Mouse (Mus musculus) frontal cortex, adult 2 months (tissue): Measurements from ENCODE around the gene Rhbdf2. TPM values are rescaled to one million over a fixed set of nuclear protein-coding genes. Genes with fewer than 3 reads are reported as not detected.
"Not testable (repeated sequence)": the region's sequence is repeated elsewhere in the genome, so short reads cannot be mapped to it uniquely, and the experiment has no call there.

ENCODE experiments used
- DNase-seq, 2 experiments: peaks; one replicate each; pipeline ENCODE4 v3.0.0; 2022; ENCODE audit warnings: low spot score in 1 of 2; ENCODE audit errors: extremely low spot score in 1 of 2
- polyA plus RNA-seq: library from polyadenylated mRNA; depleted of rRNA; stranded (reverse); fragments of >200 nt; gene quantifications from 2 replicates; pipeline ENCODE4 v1.2.3, GENCODE M21; 2012; rRNA removed

Gene Rhbdf2
- polyA plus RNA-seq = 1.8 and 2.0 TPM in 2 replicates

GRCm38 (mm10) chr11:116626299-116627071 is at the start of gene Rhbdf2:
TSS of gene Rhbdf2 (minus strand) at chr11:116627019.
- DNase-seq = no peak

GRCm38 (mm10) chr11:116676175-116676976 is 49.6 kb upstream of the Rhbdf2 start:
- no peak for DNase-seq

GRCm38 (mm10) chr11:116675429-116675828 is 48.6 kb upstream of the Rhbdf2 start:
- DNase-seq = not testable (repeated sequence)

- no peak for DNase-seq
Observed at GRCm38 (mm10) chr11:116674616-116675379, 48.0 kb upstream of the Rhbdf2 start.

- DNase-seq = no peak
Observed at GRCm38 (mm10) chr11:116673410-116673809, 46.6 kb upstream of the Rhbdf2 start.

GRCm38 (mm10) chr11:116672595-116672994 is 45.8 kb upstream of the Rhbdf2 start:
- no peak for DNase-seq

- no peak for DNase-seq
Observed at GRCm38 (mm10) chr11:116671845-116672434, 45.1 kb upstream of the Rhbdf2 start.

- DNase-seq = peak; percentile 95 to 99
Observed at GRCm38 (mm10) chr11:116671112-116671844, 44.5 kb upstream of the Rhbdf2 start.

GRCm38 (mm10) chr11:116670386-116670785 is 43.6 kb upstream of the Rhbdf2 start:
- DNase-seq = no peak

- DNase-seq = no peak
Observed at GRCm38 (mm10) chr11:116669787-116670365, 43.1 kb upstream of the Rhbdf2 start.

- DNase-seq = no peak
Observed at GRCm38 (mm10) chr11:116669316-116669715, 42.5 kb upstream of the Rhbdf2 start.

- no peak for DNase-seq
Observed at GRCm38 (mm10) chr11:116668839-116669238, 42.0 kb upstream of the Rhbdf2 start.

- no peak for DNase-seq
Observed at GRCm38 (mm10) chr11:116668381-116668825, 41.6 kb upstream of the Rhbdf2 start.

- no peak for DNase-seq
Observed at GRCm38 (mm10) chr11:116667930-116668329, 41.1 kb upstream of the Rhbdf2 start.

GRCm38 (mm10) chr11:116667012-116667411 is 40.2 kb upstream of the Rhbdf2 start:
- DNase-seq = not testable (repeated sequence)

GRCm38 (mm10) chr11:116666566-116666965 is 39.7 kb upstream of the Rhbdf2 start:
- no peak for DNase-seq

GRCm38 (mm10) chr11:116665289-116665688 is 38.5 kb upstream of the Rhbdf2 start:
- DNase-seq = no peak

GRCm38 (mm10) chr11:116661948-116662377 is 35.1 kb upstream of the Rhbdf2 start:
- peak in 1 of 2 experiments; percentile 59 for DNase-seq

GRCm38 (mm10) chr11:116661291-116661947 is 34.6 kb upstream of the Rhbdf2 start:
- DNase-seq = no peak
